Mouse (Mus musculus) hindbrain, postnatal 0 days (tissue): Measurements from ENCODE around the gene 9930022D16Rik. TPM values are rescaled to one million over a fixed set of nuclear protein-coding genes. Genes with fewer than 3 reads are reported as not detected.

Source experiments
- ATAC-seq: fragments of 200-750 bp; cut with Nextera tagmentation; 2 replicates; pipeline ENCODE4 v1.8.0; 2017; ENCODE audit warnings: mild to moderate bottlenecking, moderate TSS enrichment, moderate library complexity
- DNase-seq: peaks from one replicate; pipeline ENCODE4 v3.0.0-alpha.2; 2015; ENCODE audit warnings: low spot score
- H3K27ac ChIP-seq: fragments of 300-500 bp; sonication (generic); 2 replicates; pipeline ENCODE4 v1.5.1; 2014; ENCODE audit warnings: mild to moderate bottlenecking
- H3K27me3 ChIP-seq: fragments of 300-500 bp; sonication (generic); 2 replicates; pipeline ENCODE4 v1.6.1; 2014; ENCODE audit warnings: low read length, mixed read lengths; ENCODE audit not compliant: insufficient read depth
- H3K36me3 ChIP-seq: fragments of 300-500 bp; sonication (generic); 2 replicates; pipeline ENCODE4 v1.6.1; 2014; ENCODE audit warnings: low read length, mixed read lengths; ENCODE audit not compliant: insufficient read depth
- H3K4me1 ChIP-seq: fragments of 300-500 bp; sonication (generic); 2 replicates; pipeline ENCODE4 v1.6.1; 2014; ENCODE audit warnings: antibody characterized with exemption, low read length, mixed read lengths; ENCODE audit not compliant: insufficient read depth
- H3K4me2 ChIP-seq: fragments of 300-500 bp; sonication (generic); 2 replicates; pipeline ENCODE4 v1.6.1; 2014; ENCODE audit warnings: low read depth, mild to moderate bottlenecking, low read length, moderate library complexity, mixed read lengths
- H3K4me3 ChIP-seq: fragments of 300-500 bp; sonication (generic); 2 replicates; pipeline ENCODE4 v1.5.1; 2014; ENCODE audit warnings: low read length
- H3K9ac ChIP-seq: fragments of 300-500 bp; sonication (generic); replicated peaks from 2 replicates; pipeline ENCODE4 v1.6.1; 2014; ENCODE audit warnings: mild to moderate bottlenecking, low read length, moderate library complexity, mixed read lengths
- H3K9me3 ChIP-seq: fragments of 300-500 bp; sonication (generic); 2 replicates; pipeline ENCODE4 v1.6.1; 2016; ENCODE audit warnings: low read length, mixed read lengths
- CTCF ChIP-seq: IDR thresholded peaks from 2 replicates; pipeline ENCODE4 v1.5.1; 2016; ENCODE audit warnings: antibody characterized with exemption, control low read depth, low read depth
- WGBS: fragments of 180-500 bp; shearing (Covaris S2); extraction: QIAGEN DNeasy Blood & Tissue Kit; methylation state at CpG from one replicate; pipeline ENCODE4 v1.1.7; 2014; 5-methylcytosine and 5-hydroxymethylcytosine counted together
- polyA plus RNA-seq: library from polyadenylated mRNA; unstranded; fragments of >200 nt; fragmentation: Nextera tagmentation; extraction: Ambion mirVana; gene quantifications from 2 replicates; pipeline ENCODE4 v1.2.1, GENCODE M21; 2015
- total RNA-seq: library from RNA; depleted of rRNA; stranded (reverse); fragments of >200 nt; gene quantifications from 2 replicates; pipeline ENCODE4 v1.2.3, GENCODE M21; 2014

9930022D16Rik gene
- total and polyA plus RNA-seq, 2 experiments from 2014 or later, result not detected

DNA sequence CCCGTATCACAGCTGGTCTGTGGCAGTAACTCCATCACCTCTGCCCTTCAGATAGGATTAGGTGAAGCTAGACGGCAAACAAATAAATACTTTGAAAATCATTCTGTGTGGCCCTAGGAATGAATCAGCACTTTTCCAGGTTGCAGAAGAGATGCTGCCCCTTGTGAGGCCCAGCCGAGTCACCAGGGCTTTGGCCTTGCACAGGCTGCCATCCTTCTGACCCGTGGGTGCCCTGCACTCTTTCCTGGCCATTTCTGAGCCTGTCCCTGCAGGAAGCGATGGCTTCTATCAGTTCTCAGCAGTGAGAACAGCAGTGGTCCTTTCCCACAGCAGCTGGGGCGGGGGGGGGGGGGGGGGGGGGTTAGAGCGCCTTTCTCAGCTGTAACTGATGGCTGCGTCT lies 23.2 kb downstream of the 9930022D16Rik start:
- no peaks in the 10 kb centered on the region for H3K27me3 ChIP-seq
- ATAC-seq (no peak), DNase-seq (no peak)
- H3K4me3 ChIP-seq, result no peak overlapping the region
- no peaks in the 10 kb centered on the region for H3K4me1 ChIP-seq
- no peak overlapping the region for H3K27ac ChIP-seq
- peaks cover 25% of the 10 kb centered on the region; the same call in 1 of the 2 replicates for H3K36me3 ChIP-seq
- no peak for TF ChIP-seq CTCF
- no peaks in the 10 kb centered on the region for H3K9me3 ChIP-seq
- H3K4me2 ChIP-seq, result no peak overlapping the region
- 62% methylated on average over 8 of the region's 8 CpGs for WGBS
- no peak overlapping the region for H3K9ac ChIP-seq

DNA sequence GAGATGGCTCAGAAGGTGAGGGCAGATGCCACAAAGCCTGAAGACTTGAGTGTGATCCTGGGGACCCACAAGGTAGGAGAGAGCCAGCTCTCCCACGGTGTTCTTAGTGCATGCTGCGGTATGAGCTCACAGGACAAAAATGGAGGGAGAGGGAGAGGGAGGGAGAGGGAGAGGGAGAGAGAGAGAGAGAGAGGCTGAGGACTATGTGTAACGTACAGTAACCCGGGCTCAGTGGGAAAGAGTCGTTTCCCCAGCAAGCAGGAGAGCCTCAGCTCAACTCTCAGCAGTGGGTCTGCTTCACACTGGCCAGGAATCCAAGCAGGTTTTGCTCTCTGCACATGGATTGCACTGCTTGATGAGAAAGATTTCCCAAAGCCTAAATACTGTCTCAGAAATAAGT lies 25.5 kb downstream of the 9930022D16Rik start:
- no peak for TF ChIP-seq CTCF
- no peak; the same call in 1 of the 2 replicates for ATAC-seq
- WGBS, result 14% methylated on average over 5 of the region's 5 CpGs

DNA sequence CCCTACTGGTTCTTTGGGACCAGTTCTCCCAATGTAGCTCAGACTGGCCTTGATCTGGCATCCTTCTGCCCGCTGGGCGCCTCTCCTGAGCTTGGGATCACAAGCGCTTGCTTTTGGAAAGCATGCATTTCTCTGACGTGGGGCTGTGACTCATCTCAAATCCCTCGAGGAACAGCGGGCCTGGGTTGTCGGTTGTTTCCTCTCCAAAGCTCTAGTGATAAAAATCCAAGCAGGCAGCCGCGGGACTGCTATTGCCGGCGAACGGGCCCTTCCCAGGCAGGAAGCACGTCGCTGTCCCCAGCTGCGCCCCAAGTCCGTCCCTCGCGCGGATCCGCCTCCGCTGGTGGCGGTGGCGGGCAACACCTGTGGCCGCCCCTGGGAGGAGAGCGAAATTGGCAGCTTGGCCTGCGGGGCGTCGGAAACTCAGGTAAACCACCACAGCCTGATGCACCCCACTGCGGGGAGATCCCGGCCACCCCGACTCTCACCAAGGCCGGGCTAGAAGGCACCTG lies 26.2 kb downstream of the 9930022D16Rik start:
- ATAC-seq (peak; percentile 65), DNase-seq (peak; percentile 78)
- peak; percentile 32 for TF ChIP-seq CTCF
- Histone ChIP-seq H3K27me3 (no peaks in the 10 kb centered on the region), H3K36me3 (peaks cover 12% of the 10 kb centered on the region; the same call in 1 of the 2 replicates), H3K9ac (peak overlapping the region; percentile 56), H3K4me3 (peak overlapping the region; percentile 46), H3K9me3 (no peaks in the 10 kb centered on the region), H3K4me1 (no peaks in the 10 kb centered on the region), H3K27ac (peak overlapping the region; percentile 8; the same call in 1 of the 2 replicates), H3K4me2 (peak overlapping the region; percentile 80)
- WGBS, result 2% methylated on average over 32 of the region's 32 CpGs

More for the DNA sequence above, 25.5 kb downstream of the 9930022D16Rik start:
- Histone ChIP-seq H3K27ac (0 out of 2 replicates have a peak overlapping the region, but pooled peaks have one; percentile 8), H3K4me3 (peak overlapping the region; percentile 46), H3K9me3 (no peaks in the 10 kb centered on the region), H3K4me1 (no peaks in the 10 kb centered on the region), H3K9ac (peak overlapping the region; percentile 56; the same call in 1 of the 2 replicates), H3K36me3 (peaks cover 18% of the 10 kb centered on the region; the same call in 1 of the 2 replicates), H3K4me2 (peak overlapping the region; percentile 80), H3K27me3 (no peaks in the 10 kb centered on the region)
- DNase-seq, result no peak

DNA sequence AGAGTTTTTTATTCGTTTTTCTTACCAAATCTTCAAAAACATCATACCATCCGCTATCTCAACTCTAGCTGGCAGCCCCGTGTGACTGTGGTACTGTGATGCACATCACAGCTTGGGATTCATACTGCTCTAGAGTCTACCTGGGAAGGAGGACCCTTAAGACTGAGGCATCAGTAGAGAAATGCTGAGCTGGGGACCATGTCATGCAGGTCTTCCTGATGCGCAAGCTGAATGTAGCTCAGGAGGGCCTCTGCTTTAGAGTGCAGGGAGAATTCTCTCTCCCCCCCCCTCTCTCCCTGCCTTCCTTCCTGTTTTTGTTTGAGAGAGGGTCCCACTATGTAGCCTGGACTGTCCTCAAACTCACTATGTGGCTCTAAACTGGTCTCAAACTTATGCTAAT lies 26.9 kb downstream of the 9930022D16Rik start:
- no peaks in the 10 kb centered on the region for H3K27me3 ChIP-seq
- no peak overlapping the region for H3K27ac ChIP-seq
- peaks cover 8% of the 10 kb centered on the region; the same call in 1 of the 2 replicates for H3K36me3 ChIP-seq
- no peaks in the 10 kb centered on the region for H3K4me1 ChIP-seq
- ATAC-seq (no peak), DNase-seq (no peak)
- H3K9ac ChIP-seq, result no peak overlapping the region
- no peak for TF ChIP-seq CTCF
- no peaks in the 10 kb centered on the region for H3K9me3 ChIP-seq
- 69% methylated on average over 4 of the region's 4 CpGs for WGBS
- no peak overlapping the region for H3K4me3 ChIP-seq
- H3K4me2 ChIP-seq, result peak overlapping the region; percentile 80

DNA sequence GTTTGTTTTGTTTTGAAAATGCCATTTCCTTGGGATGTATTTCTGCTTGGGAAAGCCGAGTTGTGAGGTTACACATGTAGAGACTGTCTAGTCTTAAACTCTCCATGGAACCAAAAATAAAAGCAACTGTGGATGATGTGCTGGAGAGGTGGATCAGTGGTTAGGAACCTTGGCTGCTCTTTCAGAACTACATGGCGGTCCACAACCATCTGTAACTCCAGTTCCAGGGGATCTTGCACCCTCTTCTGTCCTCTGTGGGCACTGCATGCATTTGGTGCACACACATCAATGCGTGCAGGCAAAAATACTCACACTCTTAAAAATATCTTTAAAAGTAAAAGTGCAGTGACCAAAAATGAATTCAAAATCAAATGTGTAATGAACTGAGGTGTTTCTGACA lies 27.4 kb downstream of the 9930022D16Rik start:
- peak; percentile 78 for TF ChIP-seq CTCF
- ATAC-seq (0 out of 2 replicates have a peak, but pooled peaks have one; percentile 57), DNase-seq (peak; percentile 67)
- 61% methylated on average over 3 of the region's 3 CpGs for WGBS
- Histone ChIP-seq H3K4me3 (no peak overlapping the region), H3K36me3 (peaks cover 8% of the 10 kb centered on the region; the same call in 1 of the 2 replicates), H3K4me1 (no peaks in the 10 kb centered on the region), H3K9me3 (no peaks in the 10 kb centered on the region), H3K9ac (no peak overlapping the region), H3K27ac (no peak overlapping the region), H3K27me3 (no peaks in the 10 kb centered on the region), H3K4me2 (no peak overlapping the region)

DNA sequence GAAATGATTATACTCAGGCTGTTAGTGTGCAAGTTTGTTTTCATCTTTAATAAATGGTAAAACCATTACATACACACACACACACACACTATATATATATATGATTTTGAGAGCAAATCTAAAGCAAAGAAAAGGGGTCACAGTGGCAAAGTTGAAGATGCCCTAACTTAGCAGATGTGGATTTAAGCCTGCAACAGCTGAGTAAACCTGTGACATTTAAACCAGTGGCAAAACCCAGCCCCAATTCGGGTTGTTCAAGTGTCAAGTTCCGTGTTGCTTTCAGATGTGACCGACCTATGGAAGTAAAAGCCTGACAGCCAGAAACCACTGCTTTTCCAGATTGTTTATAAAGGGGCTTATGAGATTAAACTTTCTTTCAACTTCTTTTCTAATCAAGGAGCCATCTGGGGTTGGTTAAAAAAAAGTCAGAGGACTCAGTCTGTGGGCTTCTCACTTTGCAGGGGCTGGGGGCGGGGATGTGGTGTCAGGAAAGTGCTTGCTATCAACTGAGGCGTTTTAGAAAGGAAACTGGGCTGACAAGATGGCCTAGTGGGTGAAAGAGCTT lies 28.5 kb downstream of the 9930022D16Rik start:
- TF ChIP-seq CTCF, result no peak
- no peaks in the 10 kb centered on the region for H3K9me3 ChIP-seq
- no peaks in the 10 kb centered on the region for H3K27me3 ChIP-seq
- H3K4me2 ChIP-seq, result no peak overlapping the region
- peaks cover 5% of the 10 kb centered on the region; the same call in 1 of the 2 replicates for H3K36me3 ChIP-seq
- no peak overlapping the region for H3K27ac ChIP-seq
- H3K9ac ChIP-seq, result no peak overlapping the region
- DNase-seq (no peak), ATAC-seq (no peak)
- WGBS, result 69% methylated on average over 5 of the region's 5 CpGs
- no peaks in the 10 kb centered on the region for H3K4me1 ChIP-seq
- H3K4me3 ChIP-seq, result no peak overlapping the region
